In genomic region chr12:85621673-85622072, GRCm38 (mm10) we compare ENCODE assay signal across 17 mouse cellular contexts. TPM values are rescaled to one million over a fixed set of nuclear protein-coding genes. Genes with fewer than 3 reads are reported as not detected.
DNase-seq lines count a peak whose midpoint lies in the region; ATAC-seq and TF ChIP-seq lines count a peak whose summit lies in the region.
"Had no signal": no experiment of that assay in that cellular context is flagged by ENCODE, and none has a peak within 500 bp of the region (broad histone marks: within the 10 kb centered on the region; RNA-seq: fewer than 3 reads in every experiment).

No protein-coding gene starts in this region.

- no peak for TF ChIP-seq CTCF in E14TG2a.4 (conservative IDR thresholded peaks at IDR 0.05; ENCODE audit: low read length)

- H3K27ac ChIP-seq in hindbrain, embryonic 10.5 days, result peak overlapping the region; percentile 71
- H3K27ac ChIP-seq in hindbrain, embryonic 16.5 days (ENCODE audit: low read depth, low read length), result no peak overlapping the region; the same call in 1 of the 2 replicates
- H3K27ac ChIP-seq in hindbrain, embryonic 15.5 days (replicated peaks), result peak overlapping the region; percentile 35; the same call in 1 of the 2 replicates
- H3K27ac ChIP-seq: limb, embryonic 12.5 days; liver, embryonic 15.5 days had no signal

- no peaks in the 10 kb centered on the region for H3K27me3 ChIP-seq in hindbrain, embryonic 10.5 days (ENCODE audit: insufficient read depth, poor library complexity, severe bottlenecking)
- H3K27me3 ChIP-seq in hindbrain, embryonic 16.5 days (replicated peaks; ENCODE audit: control insufficient read depth, insufficient read depth, low read length), result no peaks in the 10 kb centered on the region
- no peaks in the 10 kb centered on the region for H3K27me3 ChIP-seq in E14TG2a.4 (ENCODE audit: insufficient read depth, low read length)
- H3K27me3 ChIP-seq in hindbrain, embryonic 15.5 days, result no peaks in the 10 kb centered on the region
- H3K27me3 ChIP-seq: limb, embryonic 12.5 days; liver, embryonic 15.5 days; Patski had no signal

- ATAC-seq in hindbrain, embryonic 16.5 days, result no peak
- ATAC-seq in hindbrain, embryonic 15.5 days (ENCODE audit: low FRiP score, low read depth), result no peak
- no peak for ATAC-seq in megakaryocyte progenitor cell, adult 5-6 weeks (replicated peaks; ENCODE audit: poor library complexity)
- ATAC-seq: intestine, postnatal 0 days; midbrain, embryonic 16.5 days; Patski had no signal

- H3K4me1 ChIP-seq in hindbrain, embryonic 10.5 days (replicated peaks), result peaks cover 52% of the 10 kb centered on the region
- peaks cover 22% of the 10 kb centered on the region for H3K4me1 ChIP-seq in hindbrain, embryonic 16.5 days (ENCODE audit: control insufficient read depth, insufficient read depth, low read depth, low read length)
- peaks cover 96% of the 10 kb centered on the region for H3K4me1 ChIP-seq in E14TG2a.4 (replicated peaks; ENCODE audit: low read depth, low read length)
- peaks cover 33% of the 10 kb centered on the region for H3K4me1 ChIP-seq in hindbrain, embryonic 15.5 days (replicated peaks)

- H3K9me3 ChIP-seq in hindbrain, embryonic 10.5 days, result no peaks in the 10 kb centered on the region
- H3K9me3 ChIP-seq in hindbrain, embryonic 16.5 days (ENCODE audit: control insufficient read depth, low read length), result no peaks in the 10 kb centered on the region
- no peaks in the 10 kb centered on the region for H3K9me3 ChIP-seq in E14TG2a.4 (ENCODE audit: low read length)
- no peaks in the 10 kb centered on the region for H3K9me3 ChIP-seq in hindbrain, embryonic 15.5 days
- H3K9me3 ChIP-seq: limb, embryonic 12.5 days; liver, embryonic 15.5 days had no signal

- no peak overlapping the region; the same call in 1 of the 2 replicates for H3K9ac ChIP-seq in hindbrain, embryonic 16.5 days (ENCODE audit: low read depth, low read length)
- no peak overlapping the region for H3K9ac ChIP-seq in hindbrain, embryonic 15.5 days
- H3K9ac ChIP-seq: limb, embryonic 12.5 days; liver, embryonic 15.5 days had no signal

- no peak overlapping the region for H3K4me2 ChIP-seq in hindbrain, embryonic 16.5 days (ENCODE audit: low read length)
- H3K4me2 ChIP-seq in hindbrain, embryonic 15.5 days, result no peak overlapping the region
- H3K4me2 ChIP-seq: limb, embryonic 12.5 days; liver, embryonic 15.5 days had no signal

- peak; percentile 27 for DNase-seq in hindbrain, embryonic 10.5 days (ENCODE audit: low spot score)
- DNase-seq in MN1 (ENCODE audit: low spot score), result peak; percentile 88
- DNase-seq in lung, postnatal 4 days, result no peak
- DNase-seq: adrenal gland, adult 2 months; kidney, postnatal 36 days; layer of hippocampus, postnatal 36 days; right cerebral cortex, postnatal 4 days; thymus, postnatal 4 days had no signal

- H3K36me3 ChIP-seq in hindbrain, embryonic 10.5 days, result no peaks in the 10 kb centered on the region
- H3K36me3 ChIP-seq in hindbrain, embryonic 16.5 days (ENCODE audit: control insufficient read depth, insufficient read depth, low read length), result no peaks in the 10 kb centered on the region
- H3K36me3 ChIP-seq in E14TG2a.4 (ENCODE audit: insufficient read depth, low read length), result no peaks in the 10 kb centered on the region; the same call in 1 of the 2 replicates
- H3K36me3 ChIP-seq in hindbrain, embryonic 15.5 days, result no peaks in the 10 kb centered on the region
- H3K36me3 ChIP-seq: limb, embryonic 12.5 days; liver, embryonic 15.5 days had no signal

- H3K4me3 ChIP-seq in hindbrain, embryonic 10.5 days, result no peak overlapping the region
- H3K4me3 ChIP-seq in hindbrain, embryonic 16.5 days (ENCODE audit: low read length), result no peak overlapping the region
- H3K4me3 ChIP-seq in E14TG2a.4 (replicated peaks; ENCODE audit: low read length), result peak overlapping the region; percentile 53
- H3K4me3 ChIP-seq in hindbrain, embryonic 15.5 days, result no peak overlapping the region
- H3K4me3 ChIP-seq: limb, embryonic 12.5 days; liver, embryonic 15.5 days had no signal

- 75% methylated on average over 4 of the region's 4 CpGs for WGBS in hindbrain, embryonic 10.5 days
- 69% methylated on average over 4 of the region's 4 CpGs for WGBS in hindbrain, embryonic 16.5 days
- WGBS in hindbrain, embryonic 15.5 days, result 76% methylated on average over 4 of the region's 4 CpGs

RNA-seq across cellular contexts. Expression of gene Jdp2, which starts 22.8 kb away (rescaled TPM):
- 0.25 TPM in 1 of 2 replicates, not detected in the other for polyA plus RNA-seq in hindbrain, embryonic 10.5 days (2016; fragmentation: Nextera tagmentation; extraction: Ambion mirVana)
- polyA plus RNA-seq in hindbrain, embryonic 16.5 days (2015; fragmentation: Nextera tagmentation; extraction: Ambion mirVana), result 0.26 and 0.56 TPM in 2 replicates
- 0.54 and 0.64 TPM in 2 replicates for polyA plus RNA-seq in hindbrain, embryonic 15.5 days (2015; fragmentation: Nextera tagmentation; extraction: Ambion mirVana)
- total RNA-seq in megakaryocyte progenitor cell, adult 5-6 weeks (2015), result 12.9 and 18.0 TPM in 2 replicates
- total RNA-seq in megakaryocyte progenitor cell, adult 5-6 weeks (2017), result 38.1 and 46.1 TPM in 2 replicates

Comparison
In these comparisons a context has a peak if more than half of its experiments do, and no peak if none do; other contexts are left out.
1. DNase-seq: peak in hindbrain, embryonic 10.5 days (single experiment) and MN1 (single experiment); none in lung, postnatal 4 days (0 of 2).